Mouse (Mus musculus) spleen, adult 12 weeks (tissue): ENCODE results near the gene Tmem144.
A peak's percentile ranks its signal among the peaks of the same experiment; 100 is the strongest.

Experiments
- DNase-seq: peaks from one replicate; pipeline ENCODE4 v3.0.0; 2022; ENCODE audit warnings: low spot score

The Tmem144 gene

GRCm38 (mm10) chr3:79864824-79865223 is 12.3 kb upstream of the Tmem144 start:
- DNase-seq = no peak

GRCm38 (mm10) chr3:79858221-79858620 is 5.6 kb upstream of the Tmem144 start:
- DNase-seq = no peak

DNA sequence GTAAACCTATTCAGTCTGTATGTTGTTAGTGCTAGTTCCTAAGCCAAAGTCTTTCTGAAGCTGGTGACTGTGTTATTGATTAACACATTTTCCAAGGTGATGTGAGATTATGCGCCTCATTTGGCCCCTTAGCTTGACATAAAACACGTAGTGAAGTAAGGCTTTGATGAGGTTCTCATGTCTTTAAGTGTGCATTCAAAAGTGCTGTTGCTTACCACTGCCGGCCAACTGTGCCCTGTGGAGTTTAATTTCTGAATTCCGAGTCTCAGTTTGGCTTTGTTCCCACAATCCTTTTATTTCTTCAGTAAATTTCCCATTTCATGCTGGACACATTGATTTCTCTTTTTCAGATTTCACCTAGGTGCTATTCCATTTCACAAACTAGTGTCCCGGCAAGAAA is 5.2 kb upstream of the Tmem144 start:
- no peak for DNase-seq

GRCm38 (mm10) chr3:79852108-79852507 is 465 bp downstream of the Tmem144 start:
- DNase-seq = no peak

DNA sequence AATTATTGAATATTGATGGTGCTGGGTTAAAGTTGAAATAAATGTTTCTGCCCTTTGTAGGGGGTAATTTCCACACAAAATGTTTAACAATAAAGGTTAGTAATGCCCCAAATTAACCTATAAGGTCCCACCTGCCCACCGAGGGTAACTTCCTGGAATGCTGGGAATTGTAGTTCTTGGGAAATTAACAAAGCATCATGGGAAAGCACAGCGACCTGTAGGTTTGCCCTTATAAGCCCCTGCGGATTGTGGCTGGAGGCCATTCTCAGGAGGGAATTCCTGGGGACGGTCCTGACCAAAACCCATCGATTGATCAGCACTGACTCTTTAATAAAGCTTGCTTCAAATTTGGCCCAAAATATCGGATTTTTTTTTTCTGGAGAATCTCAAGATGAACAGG is 1.9 kb downstream of the Tmem144 start:
- DNase-seq = no peak

DNA sequence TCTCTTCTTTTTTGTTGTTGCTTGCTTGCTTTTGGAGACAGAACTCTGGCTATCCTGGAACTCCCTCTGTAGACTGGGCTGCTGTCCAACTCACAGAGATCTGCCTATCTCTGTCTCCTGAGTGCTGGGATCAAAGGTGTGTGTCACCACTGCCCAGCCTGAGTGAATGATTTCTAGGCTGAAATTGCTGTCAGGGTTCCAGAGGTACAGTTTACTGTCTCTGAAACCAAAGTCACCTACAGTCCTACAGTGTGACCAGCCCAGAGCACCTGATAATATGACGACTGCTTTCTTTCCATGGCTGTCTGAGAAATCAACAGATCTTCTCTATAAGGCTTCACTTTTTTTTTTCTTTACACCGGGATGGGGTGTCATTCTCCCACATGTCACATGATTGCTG is 3.0 kb downstream of the Tmem144 start:
- no peak for DNase-seq

- DNase-seq = no peak
These were observed 3.7 kb downstream of the Tmem144 start for GRCm38 (mm10) chr3:79848841-79849240.

DNA sequence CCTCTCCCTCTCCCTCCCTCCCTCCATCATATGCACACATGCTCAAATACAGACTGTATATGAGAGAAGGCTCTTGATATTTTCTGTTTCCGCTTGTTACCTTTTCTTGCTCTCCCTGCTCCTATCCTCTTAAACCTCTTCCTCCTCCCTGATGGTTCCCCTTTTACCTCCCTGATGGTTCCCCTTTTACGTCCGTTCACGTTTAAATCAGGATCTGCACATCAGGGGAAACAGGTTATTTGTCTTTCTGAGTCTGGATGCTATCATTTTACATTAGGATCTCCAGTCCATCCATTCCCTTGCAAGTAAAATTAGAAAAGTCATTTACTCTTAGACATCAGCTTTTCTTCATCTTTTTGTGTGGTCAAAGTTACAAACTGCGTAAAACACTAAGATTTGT is 5.9 kb downstream of the Tmem144 start:
- DNase-seq = no peak

GRCm38 (mm10) chr3:79843999-79844398 is 8.6 kb downstream of the Tmem144 start:
- no peak for DNase-seq

DNA sequence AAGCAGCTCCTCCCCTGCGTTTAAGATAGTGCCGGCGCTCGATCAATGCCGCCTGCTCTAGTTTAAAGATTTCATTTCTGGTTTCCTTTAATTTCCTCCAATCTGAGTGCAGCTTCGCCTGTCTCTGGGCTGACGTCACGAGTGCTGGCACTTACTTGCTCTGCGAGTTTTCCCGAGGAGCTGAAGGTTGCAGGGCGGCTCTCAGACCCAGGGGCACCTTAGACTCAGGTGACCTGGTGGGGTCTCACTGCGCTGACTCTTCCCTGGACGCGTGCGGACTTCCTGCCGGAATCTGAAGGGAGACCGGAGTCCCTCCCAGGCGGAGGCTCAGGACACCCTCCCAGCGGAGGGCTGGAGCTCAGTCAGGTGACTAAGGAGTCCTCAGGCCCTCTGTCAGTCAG is 10.0 kb downstream of the Tmem144 start:
- peak; percentile 35 for DNase-seq

DNA sequence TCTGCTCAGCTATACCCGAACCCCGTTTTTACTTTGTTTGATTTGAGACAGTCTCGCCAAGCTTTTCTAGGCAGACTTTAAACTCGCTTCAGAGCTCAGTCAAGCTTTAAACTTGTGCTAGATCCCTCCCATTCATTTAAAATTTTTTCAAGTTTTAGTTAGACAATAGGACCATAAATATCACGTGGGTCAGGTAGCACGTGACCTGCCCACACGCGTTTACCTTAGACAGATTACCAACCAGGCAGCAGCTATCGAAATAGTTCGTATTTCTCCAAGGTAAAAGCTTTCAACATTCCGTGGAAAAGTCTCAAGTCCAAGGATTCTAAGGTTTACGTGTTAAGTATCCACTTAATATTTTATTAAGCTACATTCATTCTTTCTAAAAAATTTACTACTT is 10.4 kb downstream of the Tmem144 start:
- DNase-seq = peak; percentile 8

DNA sequence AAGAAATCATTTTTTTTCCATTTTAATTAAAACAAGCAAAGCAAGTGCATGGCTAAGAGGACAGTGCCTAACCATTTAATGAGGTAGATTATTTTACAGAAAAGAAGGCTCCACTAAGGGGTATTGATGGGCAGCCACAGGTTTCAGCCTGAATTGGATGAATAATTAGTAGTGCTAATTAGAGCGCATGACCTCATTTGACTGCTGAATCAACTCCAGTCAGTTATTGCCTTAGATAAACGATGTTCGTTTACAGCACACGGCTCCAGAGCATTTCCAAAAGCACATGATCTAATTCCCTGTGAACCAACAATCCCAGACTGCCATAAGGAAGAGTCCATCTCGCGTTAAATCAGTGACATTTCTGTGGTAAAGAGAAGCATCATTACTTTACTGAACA is 11.1 kb downstream of the Tmem144 start:
- DNase-seq = no peak

DNA sequence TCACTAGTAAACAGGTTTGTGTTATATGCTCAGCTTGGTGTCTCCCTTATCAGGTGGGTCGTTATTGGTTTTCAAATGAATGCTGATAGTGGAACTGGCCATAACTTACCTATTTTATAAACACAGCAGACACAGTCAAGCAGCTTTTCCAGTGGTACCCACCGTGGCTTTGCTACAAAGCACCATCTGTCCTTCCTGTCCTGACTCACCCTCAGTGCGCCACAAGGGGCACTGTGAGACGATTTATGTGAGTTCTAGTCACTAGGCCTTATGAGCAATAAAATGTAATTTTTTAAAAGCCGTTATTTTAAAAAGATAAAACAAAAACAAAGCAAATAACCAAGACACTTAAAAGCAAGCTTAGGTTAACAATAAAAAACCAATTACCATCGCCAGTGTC is 13.8 kb downstream of the Tmem144 start:
- no peak for DNase-seq

DNA sequence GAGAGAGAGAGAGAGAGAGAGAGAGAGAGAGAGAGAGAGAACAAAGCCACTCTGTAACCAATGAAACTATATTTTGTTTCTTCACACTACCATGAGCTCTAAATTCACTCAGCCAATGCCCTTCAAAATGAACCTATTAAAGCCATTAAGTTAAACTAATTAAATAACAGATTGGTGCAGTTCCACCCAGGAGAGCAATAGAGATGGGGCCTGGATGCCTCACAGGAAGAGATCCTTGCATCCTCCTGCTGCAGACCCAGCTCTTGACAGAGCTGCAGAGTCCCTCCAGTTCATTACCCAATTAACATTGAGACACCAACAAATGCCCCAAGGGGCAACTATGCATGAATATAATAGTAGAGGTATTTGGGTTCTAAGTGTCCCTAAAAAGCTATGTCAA is 23.3 kb downstream of the Tmem144 start:
- no peak for DNase-seq

- no peak for DNase-seq
These were observed 27.3 kb downstream of the Tmem144 start for GRCm38 (mm10) chr3:79825067-79825780.

GRCm38 (mm10) chr3:79823176-79823575 is 29.4 kb downstream of the Tmem144 start:
- no peak for DNase-seq

GRCm38 (mm10) chr3:79821131-79821530 is 31.4 kb downstream of the Tmem144 start:
- DNase-seq = no peak

- DNase-seq = no peak
These were observed 34.2 kb downstream of the Tmem144 start for GRCm38 (mm10) chr3:79818202-79818995.

DNA sequence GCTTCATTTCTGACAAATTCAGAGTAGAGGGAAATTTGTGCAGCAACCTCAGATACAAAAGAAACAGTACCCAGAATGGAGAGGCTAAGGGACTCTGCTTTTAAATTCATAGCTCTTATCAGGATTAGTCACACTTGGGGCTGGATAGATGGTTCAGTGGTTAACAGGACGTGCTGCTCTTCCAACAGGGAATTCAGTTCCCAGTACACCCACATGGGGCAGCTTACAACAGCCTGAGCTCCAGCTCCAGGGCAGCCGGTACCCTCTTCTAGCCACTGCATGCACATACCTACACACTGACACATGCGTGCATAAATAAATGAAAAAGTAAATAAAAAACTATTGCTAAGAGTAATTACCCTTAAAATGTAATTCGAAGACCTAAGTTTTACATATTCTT is 36.3 kb downstream of the Tmem144 start:
- no peak for DNase-seq

DNA sequence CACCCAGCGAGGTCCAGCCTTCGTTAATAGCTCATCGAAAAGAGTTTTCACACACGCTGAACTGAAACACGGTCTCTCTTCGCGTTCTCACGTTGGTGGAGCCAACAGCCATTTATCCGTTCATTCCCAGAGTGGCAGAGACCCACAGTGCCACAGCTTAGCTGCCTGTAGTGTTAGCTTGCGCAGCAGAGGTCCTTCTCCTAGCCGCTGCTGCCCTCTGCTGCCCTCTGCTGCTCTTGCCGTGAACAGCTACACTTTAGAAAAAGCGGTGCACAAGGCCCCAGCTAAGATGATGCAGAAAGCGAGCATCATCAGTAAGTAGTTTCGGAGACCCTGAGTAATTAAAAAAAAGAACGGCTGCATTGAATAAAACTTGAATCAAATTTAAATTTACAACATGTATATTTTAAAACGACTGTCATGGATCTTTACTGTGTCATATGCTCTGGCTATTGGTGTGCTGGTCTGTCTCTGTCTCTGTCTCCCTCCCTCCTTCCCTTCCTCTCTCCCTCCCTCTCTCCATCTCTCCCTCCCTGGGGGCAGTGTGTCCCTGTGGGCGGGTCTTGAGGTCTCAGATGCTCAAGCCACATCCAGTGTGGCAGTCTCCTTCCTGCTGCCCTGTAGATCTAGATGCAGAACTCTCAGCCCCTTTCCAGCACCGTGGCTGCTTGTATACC is 38.6 kb downstream of the Tmem144 start:
- peak; percentile 11 for DNase-seq

DNA sequence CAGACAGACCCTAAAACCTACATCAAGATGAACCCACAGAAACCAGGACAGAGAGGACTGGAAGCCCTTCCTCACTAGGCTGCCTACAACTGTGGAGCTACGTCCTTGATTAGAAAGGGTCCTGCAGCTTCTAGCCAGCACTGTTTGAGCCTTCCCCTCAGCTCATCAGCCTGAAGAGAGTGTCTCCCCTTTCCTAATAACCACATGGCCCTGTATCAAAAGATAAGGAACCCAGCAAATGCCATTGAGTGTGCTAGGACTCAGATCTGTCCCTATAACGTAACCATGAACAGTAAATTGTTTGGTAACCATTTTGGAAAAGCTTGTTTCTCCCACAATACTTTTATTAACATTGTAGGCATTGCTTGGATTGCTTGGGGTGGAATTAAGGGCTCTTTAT is 40.5 kb downstream of the Tmem144 start:
- no peak for DNase-seq

DNA sequence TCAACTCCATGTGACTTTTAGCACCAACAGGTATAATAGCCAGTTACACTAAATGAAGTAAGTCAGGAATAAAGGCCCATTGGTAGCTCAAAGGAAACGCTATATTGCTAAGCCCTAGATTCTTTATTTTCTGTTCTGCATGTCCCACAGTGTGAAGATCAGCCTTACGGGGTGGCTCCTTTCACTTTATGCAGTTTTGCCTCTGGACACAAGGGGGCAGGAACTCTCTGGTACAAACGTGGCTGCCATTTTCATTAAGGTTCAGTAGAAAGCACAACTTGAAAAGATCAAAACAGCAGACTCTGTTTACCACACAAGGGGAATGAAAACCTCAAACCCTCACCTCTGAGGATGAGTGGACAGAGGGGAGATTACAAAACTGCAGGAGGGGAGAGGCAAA is 40.9 kb downstream of the Tmem144 start:
- no peak for DNase-seq

GRCm38 (mm10) chr3:79810563-79810962 is 42.0 kb downstream of the Tmem144 start:
- DNase-seq = no peak
